Mouse (Mus musculus) urinary bladder, postnatal 10 days (tissue): ENCODE measurements around the gene A730071L15Rik.

Experiments used
- DNase-seq: peaks from one replicate; pipeline ENCODE4 v3.0.0; 2022; ENCODE audit warnings: low spot score

The A730071L15Rik gene

GRCm38 (mm10) chr11:6199410-6200086, at the start of gene A730071L15Rik:
TSS of gene A730071L15Rik (plus strand) at chr11:6200029.
- DNase-seq, result no peak

- no peak for DNase-seq
These were observed 47.0 kb upstream of the A730071L15Rik start for GRCm38 (mm10) chr11:6152864-6153263.

GRCm38 (mm10) chr11:6154211-6154701, 45.6 kb upstream of the A730071L15Rik start:
- no peak for DNase-seq

- DNase-seq, result no peak
These were observed 43.2 kb upstream of the A730071L15Rik start for GRCm38 (mm10) chr11:6156651-6157050.

- DNase-seq, result no peak
These were observed 42.7 kb upstream of the A730071L15Rik start for GRCm38 (mm10) chr11:6157119-6157518.

GRCm38 (mm10) chr11:6158515-6158914, 41.3 kb upstream of the A730071L15Rik start:
- no peak for DNase-seq

GRCm38 (mm10) chr11:6159704-6160275, 40.0 kb upstream of the A730071L15Rik start:
- DNase-seq, result no peak

GRCm38 (mm10) chr11:6160663-6161271, 39.1 kb upstream of the A730071L15Rik start:
- no peak for DNase-seq

- no peak for DNase-seq
These were observed 38.3 kb upstream of the A730071L15Rik start for GRCm38 (mm10) chr11:6161549-6161948.

GRCm38 (mm10) chr11:6163062-6163461, 36.8 kb upstream of the A730071L15Rik start:
- DNase-seq, result no peak

- no peak for DNase-seq
These were observed 36.1 kb upstream of the A730071L15Rik start for GRCm38 (mm10) chr11:6163706-6164105.

- no peak for DNase-seq
These were observed 35.0 kb upstream of the A730071L15Rik start for GRCm38 (mm10) chr11:6164781-6165180.

GRCm38 (mm10) chr11:6165391-6166081, 34.3 kb upstream of the A730071L15Rik start:
- DNase-seq, result no peak

GRCm38 (mm10) chr11:6166351-6166750, 33.5 kb upstream of the A730071L15Rik start:
- DNase-seq, result no peak

GRCm38 (mm10) chr11:6169041-6169663, 30.7 kb upstream of the A730071L15Rik start:
- no peak for DNase-seq

GRCm38 (mm10) chr11:6174719-6175118, 25.1 kb upstream of the A730071L15Rik start:
- no peak for DNase-seq

- no peak for DNase-seq
These were observed 24.3 kb upstream of the A730071L15Rik start for GRCm38 (mm10) chr11:6175506-6175905.

- DNase-seq, result no peak
These were observed 21.9 kb upstream of the A730071L15Rik start for GRCm38 (mm10) chr11:6177781-6178420.

GRCm38 (mm10) chr11:6178673-6179166, 21.1 kb upstream of the A730071L15Rik start:
- no peak for DNase-seq

GRCm38 (mm10) chr11:6179194-6179593, 20.6 kb upstream of the A730071L15Rik start:
- no peak for DNase-seq

GRCm38 (mm10) chr11:6180811-6181399, 18.9 kb upstream of the A730071L15Rik start:
- no peak for DNase-seq
